Mouse (Mus musculus): Measurements from ENCODE around the gene App.

DNA sequence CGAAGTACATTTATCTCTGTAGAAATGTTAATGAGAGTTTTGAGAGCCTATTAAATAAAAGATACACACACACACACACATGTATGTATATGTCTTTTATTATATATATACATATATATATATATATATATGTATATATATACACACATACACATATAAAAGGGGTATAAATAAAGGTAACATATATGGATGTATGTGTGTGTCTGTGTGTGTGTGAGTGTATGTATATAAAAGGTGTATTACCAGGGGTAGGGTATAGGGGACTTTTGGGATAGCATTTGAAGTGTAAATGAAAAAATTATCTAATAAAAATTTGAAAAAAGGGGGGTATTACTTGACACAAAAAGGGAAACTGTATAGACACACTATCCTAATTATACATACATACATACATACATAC, 217.7 kb downstream of the App start:
- TF ChIP-seq POLR2A (IDR thresholded peaks at IDR 0.05; ENCODE audit: control insufficient read depth, extremely low read depth, insufficient read depth, low read length, poor library complexity), result no peak
- TF ChIP-seq CTCF (IDR thresholded peaks at IDR 0.05; ENCODE audit: borderline replicate concordance, control insufficient read depth, extremely low read depth, insufficient read depth, low read length, poor library complexity), result no peak

All from thymus, adult 2 months (tissue).